Mouse (Mus musculus): ENCODE measurements around the gene Gpr108. TPM values are rescaled to one million over a fixed set of nuclear protein-coding genes. Genes with fewer than 3 reads are reported as not detected.
A peak's percentile ranks its signal among the peaks of the same experiment; 100 is the strongest.

Gpr108 gene
- polyA plus RNA-seq, 1 experiment = 36.7 TPM

GRCm38 (mm10) chr17:57246663-57247392 lies 1.4 kb downstream of the Gpr108 start:
- TF ChIP-seq CTCF (conservative IDR thresholded peaks at IDR 0.05; ENCODE audit: insufficient read depth, insufficient read length, low read depth, low read length) (peak; percentile 34; the same call in 1 of the 2 replicates), POLR2A (IDR thresholded peaks at IDR 0.05; ENCODE audit: low read depth, low read length) (no peak)
- DNase-seq = no peak
- Histone ChIP-seq H3K27me3 (replicated peaks; ENCODE audit: control insufficient read depth, insufficient read depth, low read length) (no peaks in the 10 kb centered on the region), H3K4me3 (ENCODE audit: insufficient read depth, low read depth, low read length) (peak overlapping the region; percentile 63), H3K36me3 (ENCODE audit: control insufficient read depth, insufficient read depth, low read length) (peaks cover 2% of the 10 kb centered on the region; the same call in 1 of the 2 replicates), H3K27ac (ENCODE audit: insufficient read depth, low read depth, low read length) (peak overlapping the region; percentile 47; the same call in 1 of the 2 replicates), H3K4me1 (ENCODE audit: control insufficient read depth, insufficient read depth, low read length) (peaks cover 10% of the 10 kb centered on the region; the same call in 1 of the 2 replicates)
- WGBS = 3% methylated on average over 18 of the region's 18 CpGs

GRCm38 (mm10) chr17:57245311-57245929 lies 2.8 kb downstream of the Gpr108 start:
- WGBS = 87% methylated on average over 10 of the region's 10 CpGs
- peaks cover 10% of the 10 kb centered on the region; the same call in 1 of the 2 replicates for H3K4me1 ChIP-seq (ENCODE audit: control insufficient read depth, insufficient read depth, low read length)

GRCm38 (mm10) chr17:57243650-57244370 lies 4.4 kb downstream of the Gpr108 start:
- DNase-seq = no peak
- Histone ChIP-seq H3K4me3 (ENCODE audit: insufficient read depth, low read depth, low read length) (no peak overlapping the region), H3K27me3 (replicated peaks; ENCODE audit: control insufficient read depth, insufficient read depth, low read length) (no peaks in the 10 kb centered on the region), H3K27ac (ENCODE audit: insufficient read depth, low read depth, low read length) (no peak overlapping the region), H3K36me3 (ENCODE audit: control insufficient read depth, insufficient read depth, low read length) (peaks cover 2% of the 10 kb centered on the region; the same call in 1 of the 2 replicates), H3K4me1 (ENCODE audit: control insufficient read depth, insufficient read depth, low read length) (peaks cover 9% of the 10 kb centered on the region; the same call in 1 of the 2 replicates)
- 66% methylated on average over 10 of the region's 10 CpGs for WGBS
- TF ChIP-seq POLR2A (IDR thresholded peaks at IDR 0.05; ENCODE audit: low read depth, low read length) (no peak), CTCF (conservative IDR thresholded peaks at IDR 0.05; ENCODE audit: insufficient read depth, insufficient read length, low read depth, low read length) (no peak)

More at GRCm38 (mm10) chr17:57245311-57245929, 2.8 kb downstream of the Gpr108 start:
- H3K4me3 ChIP-seq (ENCODE audit: insufficient read depth, low read depth, low read length) = no peak overlapping the region
- peaks cover 2% of the 10 kb centered on the region; the same call in 1 of the 2 replicates for H3K36me3 ChIP-seq (ENCODE audit: control insufficient read depth, insufficient read depth, low read length)
- no peak for TF ChIP-seq CTCF (conservative IDR thresholded peaks at IDR 0.05; ENCODE audit: insufficient read depth, insufficient read length, low read depth, low read length)
- no peak for DNase-seq
- H3K27ac ChIP-seq (ENCODE audit: insufficient read depth, low read depth, low read length) = no peak overlapping the region
- H3K27me3 ChIP-seq (replicated peaks; ENCODE audit: control insufficient read depth, insufficient read depth, low read length) = no peaks in the 10 kb centered on the region

GRCm38 (mm10) chr17:57237181-57237580 lies 11.1 kb downstream of the Gpr108 start:
- H3K4me1 ChIP-seq (ENCODE audit: control insufficient read depth, insufficient read depth, low read length) = peaks cover 3% of the 10 kb centered on the region
- H3K27ac ChIP-seq (ENCODE audit: insufficient read depth, low read depth, low read length) = no peak overlapping the region
- WGBS = 83% methylated on average over 9 of the region's 9 CpGs
- DNase-seq = no peak
- H3K4me3 ChIP-seq (ENCODE audit: insufficient read depth, low read depth, low read length) = no peak overlapping the region
- TF ChIP-seq POLR2A (IDR thresholded peaks at IDR 0.05; ENCODE audit: low read depth, low read length) = no peak
- no peak for TF ChIP-seq CTCF (conservative IDR thresholded peaks at IDR 0.05; ENCODE audit: insufficient read depth, insufficient read length, low read depth, low read length)
- H3K36me3 ChIP-seq (ENCODE audit: control insufficient read depth, insufficient read depth, low read length) = no peaks in the 10 kb centered on the region; the same call in 1 of the 2 replicates
- no peaks in the 10 kb centered on the region for H3K27me3 ChIP-seq (replicated peaks; ENCODE audit: control insufficient read depth, insufficient read depth, low read length)

GRCm38 (mm10) chr17:57235803-57236202 lies 12.4 kb downstream of the Gpr108 start:
- Histone ChIP-seq H3K36me3 (ENCODE audit: control insufficient read depth, insufficient read depth, low read length) (no peaks in the 10 kb centered on the region; the same call in 1 of the 2 replicates), H3K27me3 (replicated peaks; ENCODE audit: control insufficient read depth, insufficient read depth, low read length) (no peaks in the 10 kb centered on the region), H3K4me1 (ENCODE audit: control insufficient read depth, insufficient read depth, low read length) (peaks cover 13% of the 10 kb centered on the region), H3K27ac (ENCODE audit: insufficient read depth, low read depth, low read length) (no peak overlapping the region), H3K4me3 (ENCODE audit: insufficient read depth, low read depth, low read length) (peak overlapping the region; percentile 9)
- DNase-seq = peak; percentile 35
- no peak for TF ChIP-seq CTCF (conservative IDR thresholded peaks at IDR 0.05; ENCODE audit: insufficient read depth, insufficient read length, low read depth, low read length)
- no peak for TF ChIP-seq POLR2A (IDR thresholded peaks at IDR 0.05; ENCODE audit: low read depth, low read length)
- whole genome bisulfite sequencing = 58% methylated on average over 5 of the region's 5 CpGs

GRCm38 (mm10) chr17:57234254-57234928 lies 13.9 kb downstream of the Gpr108 start:
- Histone ChIP-seq H3K27ac (ENCODE audit: insufficient read depth, low read depth, low read length) (peak overlapping the region; percentile 92), H3K36me3 (ENCODE audit: control insufficient read depth, insufficient read depth, low read length) (no peaks in the 10 kb centered on the region; the same call in 1 of the 2 replicates), H3K4me1 (ENCODE audit: control insufficient read depth, insufficient read depth, low read length) (peaks cover 16% of the 10 kb centered on the region), H3K27me3 (replicated peaks; ENCODE audit: control insufficient read depth, insufficient read depth, low read length) (no peaks in the 10 kb centered on the region), H3K4me3 (ENCODE audit: insufficient read depth, low read depth, low read length) (peak overlapping the region; percentile 51)
- 49% methylated on average over 12 of the region's 12 CpGs for WGBS
- DNase-seq = peak; percentile 80
- TF ChIP-seq CTCF (conservative IDR thresholded peaks at IDR 0.05; ENCODE audit: insufficient read depth, insufficient read length, low read depth, low read length) (peak; percentile 40; the same call in 1 of the 2 replicates), POLR2A (IDR thresholded peaks at IDR 0.05; ENCODE audit: low read depth, low read length) (no peak)
